Mouse (Mus musculus): ENCODE measurements around the gene Cbr3. TPM values are rescaled to one million over a fixed set of nuclear protein-coding genes. Genes with fewer than 3 reads are reported as not detected.

Gene Cbr3
- polyA plus RNA-seq, 1 experiment, result 11.5 TPM

- Histone ChIP-seq H3K27me3 (ENCODE audit: control insufficient read depth, insufficient read depth, insufficient read length) (no peaks in the 10 kb centered on the region), H3K4me3 (no peak overlapping the region), H3K79me2 (ENCODE audit: control insufficient read depth, insufficient read depth) (no peaks in the 10 kb centered on the region), H3K4me2 (ENCODE audit: low read depth) (no peak overlapping the region), H3K36me3 (ENCODE audit: control insufficient read depth, insufficient read depth) (no peaks in the 10 kb centered on the region), H3ac (ENCODE audit: control insufficient read depth, insufficient read length) (no peak overlapping the region)
- TF ChIP-seq POLR2A (IDR thresholded peaks at IDR 0.05; ENCODE audit: insufficient read length, low read depth) (no peak), MYOD1 (IDR thresholded peaks at IDR 0.05; ENCODE audit: control insufficient read depth in 1 of 3, insufficient read length in 2 of 3, low read depth in 2 of 3) (no peak)
Observed at GRCm38 (mm10) chr16:93671064-93671463, 12.0 kb upstream of the Cbr3 start.

GRCm38 (mm10) chr16:93676376-93676775, 6.6 kb upstream of the Cbr3 start:
- H3ac ChIP-seq (ENCODE audit: control insufficient read depth, insufficient read length), result no peak overlapping the region
- H3K36me3 ChIP-seq (ENCODE audit: control insufficient read depth, insufficient read depth), result no peaks in the 10 kb centered on the region
- TF ChIP-seq USF1 (IDR thresholded peaks at IDR 0.05; ENCODE audit: low read depth) (no peak), MAX (IDR thresholded peaks at IDR 0.05; ENCODE audit: low read depth) (no peak), E2F4 (IDR thresholded peaks at IDR 0.05; ENCODE audit: insufficient read depth) (no peak), SRF (IDR thresholded peaks at IDR 0.05; ENCODE audit: control insufficient read depth, insufficient read length, low read depth) (no peak), REST (IDR thresholded peaks at IDR 0.05; ENCODE audit: insufficient read depth, insufficient read length) (no peak), MYOG (IDR thresholded peaks at IDR 0.05; ENCODE audit: control insufficient read depth in 1 of 3, insufficient read depth in 1 of 3, insufficient read length in 2 of 3, low read depth in 2 of 3) (no peak), TCF3 (IDR thresholded peaks at IDR 0.05; ENCODE audit: insufficient read length, low read depth) (no peak), POLR2A (IDR thresholded peaks at IDR 0.05; ENCODE audit: insufficient read length, low read depth) (no peak), CEBPB (IDR thresholded peaks at IDR 0.05; ENCODE audit: insufficient read depth, poor library complexity, severe bottlenecking) (no peak), TCF12 (IDR thresholded peaks at IDR 0.05; ENCODE audit: insufficient read depth, poor library complexity, severe bottlenecking) (no peak), POLR2AphosphoS2 (IDR thresholded peaks at IDR 0.05; ENCODE audit: insufficient read length, low read depth) (no peak), MYOD1 (IDR thresholded peaks at IDR 0.05; ENCODE audit: control insufficient read depth in 1 of 3, insufficient read length in 2 of 3, low read depth in 2 of 3) (no peak)
- H3K27me3 ChIP-seq (ENCODE audit: control insufficient read depth, insufficient read depth, insufficient read length), result peaks cover 5% of the 10 kb centered on the region
- H3K4me2 ChIP-seq (ENCODE audit: low read depth), result no peak overlapping the region
- H3K79me2 ChIP-seq (ENCODE audit: control insufficient read depth, insufficient read depth), result no peaks in the 10 kb centered on the region
- no peak overlapping the region for H3K4me3 ChIP-seq

GRCm38 (mm10) chr16:93678206-93678605, 4.8 kb upstream of the Cbr3 start:
- Histone ChIP-seq H3K4me2 (ENCODE audit: low read depth) (no peak overlapping the region), H3K36me3 (ENCODE audit: control insufficient read depth, insufficient read depth) (no peaks in the 10 kb centered on the region), H3K79me2 (ENCODE audit: control insufficient read depth, insufficient read depth) (no peaks in the 10 kb centered on the region), H3ac (ENCODE audit: control insufficient read depth, insufficient read length) (no peak overlapping the region), H3K27me3 (ENCODE audit: control insufficient read depth, insufficient read depth, insufficient read length) (peaks cover 5% of the 10 kb centered on the region), H3K4me3 (no peak overlapping the region)
- TF ChIP-seq E2F4 (IDR thresholded peaks at IDR 0.05; ENCODE audit: insufficient read depth) (no peak), MAX (IDR thresholded peaks at IDR 0.05; ENCODE audit: low read depth) (no peak), TCF3 (IDR thresholded peaks at IDR 0.05; ENCODE audit: insufficient read length, low read depth) (no peak), POLR2A (IDR thresholded peaks at IDR 0.05; ENCODE audit: insufficient read length, low read depth) (no peak)

GRCm38 (mm10) chr16:93679165-93679564, 3.9 kb upstream of the Cbr3 start:
- no peak for TF ChIP-seq TCF3 (IDR thresholded peaks at IDR 0.05; ENCODE audit: insufficient read length, low read depth)
- no peak for TF ChIP-seq MYOD1 (IDR thresholded peaks at IDR 0.05; ENCODE audit: control insufficient read depth in 1 of 3, insufficient read length in 2 of 3, low read depth in 2 of 3)
- TF ChIP-seq POLR2AphosphoS2 (IDR thresholded peaks at IDR 0.05; ENCODE audit: insufficient read length, low read depth), result no peak
- TF ChIP-seq SRF (IDR thresholded peaks at IDR 0.05; ENCODE audit: control insufficient read depth, insufficient read length, low read depth), result no peak
- no peak for TF ChIP-seq MYOG (IDR thresholded peaks at IDR 0.05; ENCODE audit: control insufficient read depth in 1 of 3, insufficient read depth in 1 of 3, insufficient read length in 2 of 3, low read depth in 2 of 3)
- TF ChIP-seq E2F4 (IDR thresholded peaks at IDR 0.05; ENCODE audit: insufficient read depth), result no peak
- no peak for TF ChIP-seq USF1 (IDR thresholded peaks at IDR 0.05; ENCODE audit: low read depth)
- no peak for TF ChIP-seq TCF12 (IDR thresholded peaks at IDR 0.05; ENCODE audit: insufficient read depth, poor library complexity, severe bottlenecking)
- peaks cover 5% of the 10 kb centered on the region for H3K27me3 ChIP-seq (ENCODE audit: control insufficient read depth, insufficient read depth, insufficient read length)

DNA sequence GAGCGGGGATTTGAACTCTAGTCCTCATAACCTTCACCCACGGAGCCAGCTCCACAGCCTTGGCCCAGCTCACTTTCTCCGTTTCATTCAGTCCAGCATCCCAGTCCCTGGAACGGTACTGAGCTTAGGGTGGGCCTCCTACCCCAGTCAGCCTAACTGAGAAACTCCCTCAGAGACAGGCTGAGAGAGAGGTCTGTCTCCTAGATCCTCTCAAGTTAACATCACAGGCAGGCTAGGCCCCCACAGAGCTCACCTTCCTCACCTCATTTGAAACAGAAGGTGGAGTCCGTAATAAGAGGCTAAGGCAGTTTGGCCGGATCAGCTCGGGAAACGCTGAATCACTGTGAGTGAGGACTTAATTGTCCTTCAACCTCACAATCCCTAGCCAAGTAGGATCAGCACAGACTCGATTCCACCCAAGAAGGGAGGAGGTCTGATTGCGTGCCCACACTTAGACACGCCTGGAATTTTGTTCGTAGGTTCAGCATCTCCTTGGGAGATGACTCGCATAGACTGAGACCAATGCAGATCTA, 793 bp upstream of the Cbr3 start:
- no peak for TF ChIP-seq MYOG (IDR thresholded peaks at IDR 0.05; ENCODE audit: control insufficient read depth in 1 of 3, insufficient read depth in 1 of 3, insufficient read length in 2 of 3, low read depth in 2 of 3)
- TF ChIP-seq E2F4 (IDR thresholded peaks at IDR 0.05; ENCODE audit: insufficient read depth), result no peak
- TF ChIP-seq CEBPB (IDR thresholded peaks at IDR 0.05; ENCODE audit: insufficient read depth, poor library complexity, severe bottlenecking), result no peak
- no peak for TF ChIP-seq SRF (IDR thresholded peaks at IDR 0.05; ENCODE audit: control insufficient read depth, insufficient read length, low read depth)
- TF ChIP-seq POLR2A (IDR thresholded peaks at IDR 0.05; ENCODE audit: insufficient read length, low read depth), result no peak
- TF ChIP-seq REST (IDR thresholded peaks at IDR 0.05; ENCODE audit: insufficient read depth, insufficient read length), result no peak
- TF ChIP-seq MAX (IDR thresholded peaks at IDR 0.05; ENCODE audit: low read depth), result no peak
- TF ChIP-seq USF1 (IDR thresholded peaks at IDR 0.05; ENCODE audit: low read depth), result no peak
- Histone ChIP-seq H3K4me3 (peak overlapping the region; percentile 30), H3K27me3 (ENCODE audit: control insufficient read depth, insufficient read depth, insufficient read length) (peaks cover 5% of the 10 kb centered on the region), H3ac (ENCODE audit: control insufficient read depth, insufficient read length) (no peak overlapping the region), H3K36me3 (ENCODE audit: control insufficient read depth, insufficient read depth) (no peaks in the 10 kb centered on the region), H3K79me2 (ENCODE audit: control insufficient read depth, insufficient read depth) (no peaks in the 10 kb centered on the region), H3K4me2 (ENCODE audit: low read depth) (peak overlapping the region; percentile 99)

More at GRCm38 (mm10) chr16:93679165-93679564, 3.9 kb upstream of the Cbr3 start:
- Histone ChIP-seq H3K36me3 (ENCODE audit: control insufficient read depth, insufficient read depth) (no peaks in the 10 kb centered on the region), H3K4me2 (ENCODE audit: low read depth) (no peak overlapping the region), H3K79me2 (ENCODE audit: control insufficient read depth, insufficient read depth) (no peaks in the 10 kb centered on the region), H3ac (ENCODE audit: control insufficient read depth, insufficient read length) (no peak overlapping the region), H3K4me3 (no peak overlapping the region)

All from myocyte (in vitro differentiated cells).